Mouse (Mus musculus): ENCODE results near the gene S1pr1. TPM values are rescaled to one million over a fixed set of nuclear protein-coding genes. Genes with fewer than 3 reads are reported as not detected.

The S1pr1 gene
- polyA plus RNA-seq (2012; ENCODE audit: low replicate concordance), result 29.9 and 39.0 TPM in 2 replicates

GRCm38 (mm10) chr3:115714671-115715651 is at the start of gene S1pr1:
TSS of gene S1pr1 (minus strand) at chr3:115715072.

Other genes starting within 250 kb of the S1pr1 start
- gene Dph5, start 172.8 kb upstream of the S1pr1 start, polyA plus RNA-seq (2012; ENCODE audit: low replicate concordance), result 1.5 and 1.9 TPM in 2 replicates

All from hematopoietic multipotent progenitor cell, adult 10-12 weeks (in vitro differentiated cells).